Mouse (Mus musculus) Patski (cell line): ENCODE data around the gene Ripply1. TPM values are rescaled to one million over a fixed set of nuclear protein-coding genes. Genes with fewer than 3 reads are reported as not detected.

ENCODE experiments used
- ATAC-seq: fragments of 100-300 bp; one replicate; pipeline ENCODE4 v1.8.0; 2021
- CTCF ChIA-PET: fragments of 350-600 bp; sonication (Branson Sonifier 250); formaldehyde crosslinking; loops from one replicate; lab custom pipeline; 2022; ENCODE audit warnings: inconsistent platforms; lab: Charles Lee
- POLR2A ChIA-PET: fragments of 350-600 bp; sonication (Branson Sonifier 250); formaldehyde crosslinking; loops from one replicate; lab custom pipeline; 2022; ENCODE audit warnings: antibody characterized with exemption, inconsistent platforms; lab: Charles Lee
- DNase-seq: peaks from one replicate; pipeline ENCODE4 v3.0.0-alpha.2; 2011; ENCODE audit warnings: low read depth, low spot score
- H3K27me3 ChIP-seq: fragments of 371-371 bp; one replicate; pipeline ENCODE4 v1.5.1; 2021
- CTCF ChIP-seq: fragments of 100-300 bp; IDR thresholded peaks from one replicate; pipeline ENCODE4 v1.5.1; 2021
- in situ Hi-C: fragments of 300-500 bp; cut with MboI; formaldehyde crosslinking; loops from 3 replicates; pipeline ENCODE4 v1.11.1; 2018; ENCODE audit warnings: low pct_unique_long_range_greater_than_20kb, mixed read lengths
- polyA plus RNA-seq: library from polyadenylated mRNA; unstranded; gene quantifications from one replicate; pipeline ENCODE4 v1.2.3, GENCODE M21; 2021

The Ripply1 gene
- polyA plus RNA-seq, 1 experiment from 2014 or later: 13.6 TPM

DNA sequence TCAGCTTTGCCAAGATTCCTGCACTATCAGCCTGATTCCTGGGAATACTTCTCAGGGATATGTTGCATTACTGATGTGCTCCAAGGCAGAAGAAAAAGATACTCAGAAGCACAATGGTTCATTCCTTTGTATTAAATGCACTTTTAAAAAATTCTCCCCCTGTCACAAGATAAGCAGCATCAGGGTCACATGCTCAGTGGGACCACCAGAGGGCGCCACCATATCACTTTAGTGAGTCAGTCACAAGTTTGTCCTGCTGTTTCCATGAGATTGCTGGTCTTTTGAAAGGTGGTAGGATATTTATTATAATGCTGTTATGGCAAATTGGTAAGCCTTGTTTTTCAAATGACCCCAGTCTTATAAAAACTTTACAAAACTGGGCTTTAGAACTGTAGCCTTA, 30.3 kb downstream of the Ripply1 start:
- in situ Hi-C loops: no loop called here
- ATAC-seq: no peak
- no peak for DNase-seq
- CTCF ChIA-PET: interaction anchor here (1.0 to 1.8 kb wide), 4 partner anchors 10 to 88 kb away, joined by 4 to 5 read pairs (median 4); no protein-coding TSS in a partner anchor
- peaks cover 41% of the 10 kb centered on the region for H3K27me3 ChIP-seq
- POLR2A ChIA-PET: no interaction called here
- TF ChIP-seq CTCF: peak; percentile 79

DNA sequence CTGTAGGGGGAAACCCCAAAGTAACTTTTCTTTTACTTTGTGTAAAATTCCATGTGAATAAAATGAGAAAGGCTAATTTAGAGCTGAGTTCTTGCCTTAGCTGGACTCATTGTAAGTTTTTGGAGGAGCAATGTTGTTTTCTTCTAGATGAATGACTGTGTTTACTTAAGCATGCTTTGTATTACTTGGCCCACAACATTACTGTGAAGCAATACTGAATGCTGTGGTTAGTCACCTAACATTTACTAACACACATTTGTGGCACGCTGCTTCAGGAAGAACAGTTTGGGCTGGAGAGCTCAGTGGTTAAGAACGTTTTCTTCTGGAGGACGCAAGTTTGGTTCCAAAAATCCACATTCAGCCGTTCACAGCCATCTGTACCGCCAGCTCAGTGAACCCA, 45.1 kb downstream of the Ripply1 start:
- peaks cover 52% of the 10 kb centered on the region for H3K27me3 ChIP-seq
- CTCF ChIA-PET: no interaction called here
- in situ Hi-C loops: no loop called here
- no peak for TF ChIP-seq CTCF
- DNase-seq (no peak), ATAC-seq (no peak)
- POLR2A ChIA-PET: no interaction called here

DNA sequence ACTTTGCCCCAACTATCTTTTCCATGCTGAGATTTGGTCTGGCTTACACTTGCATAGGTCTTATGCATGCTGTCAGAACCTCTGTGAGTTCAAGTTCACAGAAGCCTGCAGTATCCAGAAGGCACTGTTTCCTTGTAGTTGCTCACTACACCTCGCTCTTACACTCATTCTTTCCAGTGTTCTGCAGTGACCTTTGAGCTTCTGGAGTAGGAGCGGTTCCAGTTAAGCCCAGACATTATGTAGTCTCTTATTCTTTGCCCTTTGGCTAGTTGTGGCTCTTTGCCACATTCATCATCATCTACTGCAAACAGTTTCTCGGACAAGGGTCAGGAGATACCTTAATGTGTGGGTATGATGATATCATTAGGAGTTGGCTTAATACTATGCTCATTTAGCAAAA, 51.6 kb downstream of the Ripply1 start:
- POLR2A ChIA-PET: no interaction called here
- DNase-seq (no peak), ATAC-seq (no peak)
- CTCF ChIA-PET: no interaction called here
- no peak for TF ChIP-seq CTCF
- in situ Hi-C loops: no loop called here
- H3K27me3 ChIP-seq: peaks cover 33% of the 10 kb centered on the region

Other genes starting within 250 kb of the Ripply1 start
- gene Rnf128, start 219.0 kb downstream of the Ripply1 start, polyA plus RNA-seq: 54.2 TPM
- 14.0 TPM for gene Tbc1d8b, start 97.4 kb downstream of the Ripply1 start, polyA plus RNA-seq
- gene Gm15013, start 67.9 kb downstream of the Ripply1 start, polyA plus RNA-seq: 0.47 TPM
- 119 TPM for gene Cldn2, start 18.5 kb upstream of the Ripply1 start, polyA plus RNA-seq
- 18.6 TPM for gene Morc4, start 89.3 kb upstream of the Ripply1 start, polyA plus RNA-seq
- 8.3 TPM for gene Rbm41, start 216.2 kb upstream of the Ripply1 start, polyA plus RNA-seq